Mouse (Mus musculus): Measurements from ENCODE around the gene Fkrp.

DNA sequence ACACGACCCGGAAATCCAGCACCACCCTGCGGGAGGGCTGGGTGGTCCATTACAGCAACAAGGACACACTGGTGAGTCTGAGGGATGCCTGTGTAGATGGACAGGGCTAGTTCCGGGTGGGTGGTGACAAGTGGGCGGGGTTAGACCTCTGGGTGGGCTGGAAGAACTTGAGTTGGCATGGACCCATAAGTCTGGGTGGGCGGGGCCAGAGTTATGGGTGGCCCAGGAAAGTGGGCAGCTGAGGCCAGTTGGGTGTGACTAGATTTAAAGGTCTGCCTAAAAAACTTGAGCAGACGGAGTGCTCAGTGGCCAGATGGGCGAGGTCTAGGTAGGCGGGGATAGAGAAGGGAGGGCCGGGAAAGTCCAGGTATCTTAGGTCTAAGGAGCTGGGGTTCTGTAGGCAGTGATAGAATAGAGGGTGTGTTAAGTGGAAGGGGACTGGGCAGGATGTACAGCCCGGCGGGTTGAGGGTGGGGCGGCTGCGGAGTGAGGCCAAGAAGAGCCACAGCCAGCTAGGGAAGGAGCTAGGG, 36.8 kb upstream of the Fkrp start:
- TF ChIP-seq CTCF (IDR thresholded peaks at IDR 0.05; ENCODE audit: insufficient read depth, low read length) (no peak), POLR2A (IDR thresholded peaks at IDR 0.05; ENCODE audit: borderline replicate concordance, extremely low read depth, low read depth, low read length) (no peak)

Data from lung, adult 2 months (tissue).